In genomic region chr16:4594814-4595526, GRCm38 (mm10) we compare ENCODE assay signal across 8 mouse cellular contexts. TPM values are rescaled to one million over a fixed set of nuclear protein-coding genes. Genes with fewer than 3 reads are reported as not detected.
DNase-seq lines count a peak whose midpoint lies in the region; ATAC-seq lines count a peak whose summit lies in the region.

No protein-coding gene starts in this region.

- H3K9ac ChIP-seq in hindbrain, embryonic 11.5 days (ENCODE audit: low read depth, low read length), result peak overlapping the region; percentile 95

- intact Hi-C loops in heart, postnatal 14 days (cut with DNase I), result no loop called here

- H3K36me3 ChIP-seq in heart, embryonic 10.5 days, result peaks cover 13% of the 10 kb centered on the region
- no peaks in the 10 kb centered on the region for H3K36me3 ChIP-seq in hindbrain, embryonic 11.5 days (ENCODE audit: control insufficient read depth, insufficient read depth, low read length)

- H3K9me3 ChIP-seq in heart, embryonic 10.5 days, result no peaks in the 10 kb centered on the region
- H3K9me3 ChIP-seq in hindbrain, embryonic 11.5 days (ENCODE audit: control insufficient read depth, low read length), result no peaks in the 10 kb centered on the region

- H3K27me3 ChIP-seq in heart, embryonic 10.5 days (ENCODE audit: insufficient read depth, poor library complexity, severe bottlenecking), result no peaks in the 10 kb centered on the region
- H3K27me3 ChIP-seq in hindbrain, embryonic 11.5 days (ENCODE audit: control insufficient read depth, insufficient read depth, low read length), result no peaks in the 10 kb centered on the region

- WGBS in heart, embryonic 10.5 days, result 1% methylated on average over 41 of the region's 52 CpGs
- under 1% methylated on average over 36 of the region's 52 CpGs for WGBS in hindbrain, embryonic 11.5 days

- H3K27ac ChIP-seq in heart, embryonic 10.5 days, result peak overlapping the region; percentile 97
- H3K27ac ChIP-seq in hindbrain, embryonic 11.5 days (ENCODE audit: low read depth, low read length), result peak overlapping the region; percentile 98

- H3K4me1 ChIP-seq in heart, embryonic 10.5 days, result peaks cover 76% of the 10 kb centered on the region
- peaks cover 38% of the 10 kb centered on the region for H3K4me1 ChIP-seq in hindbrain, embryonic 11.5 days (replicated peaks; ENCODE audit: control insufficient read depth, insufficient read depth, low read length)

- peak; percentile 39 for ATAC-seq in hindbrain, embryonic 11.5 days (ENCODE audit: low FRiP score)

- peak overlapping the region; percentile 93 for H3K4me3 ChIP-seq in heart, embryonic 10.5 days
- H3K4me3 ChIP-seq in hindbrain, embryonic 11.5 days (ENCODE audit: low read depth, low read length), result peak overlapping the region; percentile 89

- DNase-seq in heart, embryonic 10.5 days (ENCODE audit: low spot score), result no peak
- no peak for DNase-seq in heart, postnatal 14 days
- DNase-seq in CD4-positive helper T cell, adult 2 months (ENCODE audit: low read depth, low spot score), result peak; percentile 41
- peak; percentile 25 to 40 for DNase-seq in cerebellum, postnatal 36 days
- DNase-seq in hindbrain, embryonic 11.5 days (ENCODE audit: low spot score), result peak; percentile 67
- DNase-seq in lung, postnatal 10 days, result peak; percentile 61
- DNase-seq in c-Kit-positive CD71-positive TER-119-positive erythroid progenitor cells, embryonic 14.5 days (ENCODE audit: low spot score), result no peak
- DNase-seq in urinary bladder, adult 18-20 months (ENCODE audit: low spot score in 2 of 2), result no peak

- H3K4me2 ChIP-seq in hindbrain, embryonic 11.5 days (replicated peaks; ENCODE audit: low read depth, low read length), result peak overlapping the region; percentile 96

RNA-seq across cellular contexts. Expression of gene Glis2, which starts 0.5 kb away (rescaled TPM):
- polyA plus RNA-seq in heart, embryonic 10.5 days (2016; fragmentation: Nextera tagmentation; extraction: Ambion mirVana), result 13.9 and 20.7 TPM in 2 replicates
- 10 to 100 TPM; 20.8 to 23.0 TPM for total RNA-seq in heart, postnatal 14 days (2021)
- polyA plus RNA-seq in hindbrain, embryonic 11.5 days (2014; fragmentation: Nextera tagmentation; extraction: Ambion mirVana), result 26.3 and 27.6 TPM in 2 replicates

RNA-seq across cellular contexts. Expression of gene Pam16, which starts 29.8 kb away (rescaled TPM):
- 116 and 130 TPM in 2 replicates for polyA plus RNA-seq in heart, embryonic 10.5 days (2016; fragmentation: Nextera tagmentation; extraction: Ambion mirVana)
- total RNA-seq in heart, postnatal 14 days (2021), result 100 to 1,000 TPM; 119 to 137 TPM
- polyA plus RNA-seq in hindbrain, embryonic 11.5 days (2014; fragmentation: Nextera tagmentation; extraction: Ambion mirVana), result 113 and 117 TPM in 2 replicates

RNA-seq across cellular contexts. Expression of gene Tfap4, which starts 35.3 kb away (rescaled TPM):
- 9.5 and 17.5 TPM in 2 replicates for polyA plus RNA-seq in heart, embryonic 10.5 days (2016; fragmentation: Nextera tagmentation; extraction: Ambion mirVana)
- total RNA-seq in heart, postnatal 14 days (2021), result 1 to 10 TPM; 3.0 to 3.1 TPM
- 16.1 TPM in 2 replicates for polyA plus RNA-seq in hindbrain, embryonic 11.5 days (2014; fragmentation: Nextera tagmentation; extraction: Ambion mirVana)

RNA-seq across cellular contexts. Expression of gene Vasn, which starts 44.8 kb away (rescaled TPM):
- 13.7 and 16.9 TPM in 2 replicates for polyA plus RNA-seq in heart, embryonic 10.5 days (2016; fragmentation: Nextera tagmentation; extraction: Ambion mirVana)
- 10 to 100 TPM; 12.1 to 14.7 TPM for total RNA-seq in heart, postnatal 14 days (2021)
- 7.9 and 9.4 TPM in 2 replicates for polyA plus RNA-seq in hindbrain, embryonic 11.5 days (2014; fragmentation: Nextera tagmentation; extraction: Ambion mirVana)

RNA-seq across cellular contexts. Expression of gene Dnaja3, which starts 44.8 kb away (rescaled TPM):
- 78.3 and 85.5 TPM in 2 replicates for polyA plus RNA-seq in heart, embryonic 10.5 days (2016; fragmentation: Nextera tagmentation; extraction: Ambion mirVana)
- total RNA-seq in heart, postnatal 14 days (2021), result 100 to 1,000 TPM; 121 to 123 TPM
- 49.1 and 54.0 TPM in 2 replicates for polyA plus RNA-seq in hindbrain, embryonic 11.5 days (2014; fragmentation: Nextera tagmentation; extraction: Ambion mirVana)

Comparison
In these comparisons a context has a peak if more than half of its experiments do, and no peak if none do; other contexts are left out.
1. DNase-seq: peak in CD4-positive helper T cell, adult 2 months (single experiment), cerebellum, postnatal 36 days (2 of 2), hindbrain, embryonic 11.5 days (single experiment) and lung, postnatal 10 days (single experiment); none in heart, embryonic 10.5 days (single experiment), heart, postnatal 14 days (0 of 2), c-Kit-positive CD71-positive TER-119-positive erythroid progenitor cells, embryonic 14.5 days (single experiment) and urinary bladder, adult 18-20 months (0 of 2).